Mouse (Mus musculus) retina, postnatal 7 days (tissue): Measurements from ENCODE around the gene Xylt1.

Source experiments
- DNase-seq: peaks from one replicate; pipeline ENCODE4 v3.0.0-alpha.2; 2012; ENCODE audit warnings: low read depth, low spot score

The Xylt1 gene

GRCm38 (mm10) chr7:117512301-117512700 lies 131.5 kb downstream of the Xylt1 start:
- DNase-seq = no peak

- DNase-seq = no peak
These were observed 135.0 kb downstream of the Xylt1 start for GRCm38 (mm10) chr7:117515794-117516193.

GRCm38 (mm10) chr7:117516896-117517295 lies 136.1 kb downstream of the Xylt1 start:
- no peak for DNase-seq

- no peak for DNase-seq
These were observed 140.6 kb downstream of the Xylt1 start for GRCm38 (mm10) chr7:117521369-117521768.

GRCm38 (mm10) chr7:117522092-117522635 lies 141.4 kb downstream of the Xylt1 start:
- DNase-seq = no peak

- no peak for DNase-seq
These were observed 143.8 kb downstream of the Xylt1 start for GRCm38 (mm10) chr7:117524430-117525214.

- DNase-seq = no peak
These were observed 144.9 kb downstream of the Xylt1 start for GRCm38 (mm10) chr7:117525678-117526077.

GRCm38 (mm10) chr7:117526570-117526969 lies 145.8 kb downstream of the Xylt1 start:
- DNase-seq = no peak

- DNase-seq = no peak
These were observed 149.2 kb downstream of the Xylt1 start for GRCm38 (mm10) chr7:117529787-117530655.

- no peak for DNase-seq
These were observed 151.9 kb downstream of the Xylt1 start for GRCm38 (mm10) chr7:117532651-117533050.

- no peak for DNase-seq
These were observed 152.4 kb downstream of the Xylt1 start for GRCm38 (mm10) chr7:117533164-117533563.

GRCm38 (mm10) chr7:117539931-117540330 lies 159.2 kb downstream of the Xylt1 start:
- DNase-seq = no peak

- no peak for DNase-seq
These were observed 159.6 kb downstream of the Xylt1 start for GRCm38 (mm10) chr7:117540413-117540812.

GRCm38 (mm10) chr7:117541056-117541455 lies 160.3 kb downstream of the Xylt1 start:
- DNase-seq = no peak

GRCm38 (mm10) chr7:117541681-117542080 lies 160.9 kb downstream of the Xylt1 start:
- no peak for DNase-seq

- DNase-seq = no peak
These were observed 162.3 kb downstream of the Xylt1 start for GRCm38 (mm10) chr7:117543041-117543440.

GRCm38 (mm10) chr7:117544126-117544525 lies 163.3 kb downstream of the Xylt1 start:
- DNase-seq = no peak

GRCm38 (mm10) chr7:117548301-117548700 lies 167.5 kb downstream of the Xylt1 start:
- DNase-seq = no peak

GRCm38 (mm10) chr7:117550916-117551549 lies 170.3 kb downstream of the Xylt1 start:
- DNase-seq = no peak

- peak; percentile 75 for DNase-seq
These were observed 172.4 kb downstream of the Xylt1 start for GRCm38 (mm10) chr7:117553228-117553627.

GRCm38 (mm10) chr7:117555735-117556134 lies 175.0 kb downstream of the Xylt1 start:
- peak; percentile 35 for DNase-seq

GRCm38 (mm10) chr7:117558166-117558565 lies 177.4 kb downstream of the Xylt1 start:
- no peak for DNase-seq
